ENCODE assay signal across 9 mouse cellular contexts in the genomic region with DNA sequence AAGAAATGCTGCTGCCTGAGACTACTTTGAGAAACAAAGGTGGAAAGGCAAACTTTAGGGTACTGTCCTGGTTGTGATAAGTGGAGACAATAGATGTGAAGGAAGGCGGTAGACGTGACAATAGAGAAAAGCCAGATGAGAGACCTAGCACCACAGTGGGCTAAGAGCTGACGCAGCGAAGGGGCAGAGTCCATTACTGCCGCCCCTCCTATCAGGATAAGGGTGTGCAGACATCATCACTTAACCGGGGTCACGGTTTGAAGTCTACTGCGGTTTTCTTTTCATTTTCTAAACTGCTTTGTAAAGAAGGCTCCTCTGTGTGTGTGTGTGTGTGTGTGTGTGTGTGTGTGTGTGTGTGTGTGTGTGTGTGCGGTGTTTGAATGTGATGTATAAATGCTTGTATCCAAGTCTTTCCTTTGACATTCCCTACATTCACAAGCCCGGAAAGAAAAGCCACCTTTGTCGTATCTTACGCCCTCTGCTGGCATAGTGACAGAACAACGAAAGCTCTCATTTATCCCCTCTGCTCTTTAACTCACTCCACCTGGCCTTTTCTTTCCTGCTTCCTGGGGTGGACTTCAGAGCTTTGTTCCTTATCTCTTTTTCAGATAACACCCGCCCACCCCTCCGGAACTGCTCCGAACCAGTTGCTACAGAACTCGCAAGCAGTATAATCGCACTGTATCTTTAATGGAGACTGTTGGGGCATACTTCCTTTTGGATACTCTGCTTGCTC. TPM values are rescaled to one million over a fixed set of nuclear protein-coding genes. Genes with fewer than 3 reads are reported as not detected.
DNase-seq lines count a peak whose midpoint lies in the region; ATAC-seq and TF ChIP-seq lines count a peak whose summit lies in the region.
"Had no signal": no experiment of that assay in that cellular context is flagged by ENCODE, and none has a peak within 500 bp of the region (broad histone marks: within the 10 kb centered on the region; RNA-seq: fewer than 3 reads in every experiment).

No protein-coding gene starts in this region.

- H3K4me3 ChIP-seq in hindbrain, embryonic 14.5 days (replicated peaks; ENCODE audit: low read length) = no peak overlapping the region
- no peak overlapping the region for H3K4me3 ChIP-seq in lung, postnatal 0 days (ENCODE audit: low read depth, low read length)

- WGBS in hindbrain, embryonic 14.5 days = 43% methylated on average over 16 of the region's 18 CpGs
- WGBS in lung, postnatal 0 days = 46% methylated on average over 17 of the region's 18 CpGs

- TF ChIP-seq EP300 in lung, postnatal 0 days (IDR thresholded peaks at IDR 0.05) = no peak

- no peaks in the 10 kb centered on the region for H3K27me3 ChIP-seq in hindbrain, embryonic 14.5 days (ENCODE audit: control insufficient read depth, insufficient read depth, low read length)
- no peaks in the 10 kb centered on the region for H3K27me3 ChIP-seq in lung, postnatal 0 days (replicated peaks; ENCODE audit: insufficient read depth, low read length)

- peak; percentile 60 for TF ChIP-seq CTCF in lung, postnatal 0 days (IDR thresholded peaks at IDR 0.05)

- H3K9ac ChIP-seq in hindbrain, embryonic 14.5 days = no peak overlapping the region
- no peak overlapping the region for H3K9ac ChIP-seq in lung, postnatal 0 days (replicated peaks; ENCODE audit: low read depth)

- H3K36me3 ChIP-seq in hindbrain, embryonic 14.5 days (replicated peaks; ENCODE audit: control insufficient read depth, insufficient read depth) = no peaks in the 10 kb centered on the region
- no peaks in the 10 kb centered on the region for H3K36me3 ChIP-seq in lung, postnatal 0 days (ENCODE audit: insufficient read depth, low read length)
- H3K36me3 ChIP-seq: G1E had no signal

- no peak for ATAC-seq in hindbrain, embryonic 14.5 days (ENCODE audit: low FRiP score)
- ATAC-seq in lung, postnatal 0 days = no peak

- peak overlapping the region; percentile 8; the same call in 1 of the 2 replicates for H3K4me2 ChIP-seq in hindbrain, embryonic 14.5 days (replicated peaks)
- no peak overlapping the region for H3K4me2 ChIP-seq in lung, postnatal 0 days (replicated peaks; ENCODE audit: low read depth, low read length)

- no peak overlapping the region for H3K27ac ChIP-seq in hindbrain, embryonic 14.5 days
- H3K27ac ChIP-seq in lung, postnatal 0 days (ENCODE audit: low read length) = no peak overlapping the region

- no peaks in the 10 kb centered on the region for H3K4me1 ChIP-seq in hindbrain, embryonic 14.5 days (replicated peaks; ENCODE audit: control insufficient read depth, insufficient read depth, low read length)
- H3K4me1 ChIP-seq in lung, postnatal 0 days (ENCODE audit: insufficient read depth, low read depth, low read length) = no peaks in the 10 kb centered on the region

- no peaks in the 10 kb centered on the region for H3K9me3 ChIP-seq in hindbrain, embryonic 14.5 days (ENCODE audit: control insufficient read depth, low read length)
- H3K9me3 ChIP-seq in lung, postnatal 0 days (ENCODE audit: low read length) = no peaks in the 10 kb centered on the region
- H3K9me3 ChIP-seq: G1E had no signal

- DNase-seq in cerebellum, adult 9-10 months = peak; percentile 10
- no peak for DNase-seq in cerebellum, adult 11 months
- DNase-seq in right cerebral cortex, adult 18-20 months = peak; percentile 1
- no peak for DNase-seq in right cerebral cortex, postnatal 14 days
- DNase-seq in hindbrain, embryonic 14.5 days (ENCODE audit: low spot score) = peak; percentile 34
- DNase-seq in lung, postnatal 0 days (ENCODE audit: low spot score) = peak; percentile 42
- DNase-seq in ovary, postnatal 36 days (ENCODE audit: low spot score) = no peak
- no peak for DNase-seq in MN1 (ENCODE audit: low spot score)

RNA-seq across cellular contexts. Expression of a gene that starts 17.7 kb away (rescaled TPM):
- polyA plus RNA-seq in hindbrain, embryonic 14.5 days (2014; fragmentation: Nextera tagmentation; extraction: Ambion mirVana) = 0.09 TPM in 1 of 2 replicates, not detected in the other
- polyA plus RNA-seq in lung, postnatal 0 days (2015; fragmentation: Nextera tagmentation; extraction: Ambion mirVana) = not detected in 2 replicates
- polyA plus RNA-seq: G1E had no signal

Comparison
In these comparisons a context has a peak if more than half of its experiments do, and no peak if none do; other contexts are left out.
1. DNase-seq: peak in cerebellum, adult 9-10 months (single experiment), right cerebral cortex, adult 18-20 months (single experiment), hindbrain, embryonic 14.5 days (single experiment) and lung, postnatal 0 days (single experiment); none in cerebellum, adult 11 months (single experiment), right cerebral cortex, postnatal 14 days (single experiment), ovary, postnatal 36 days (single experiment) and MN1 (single experiment).